Mouse (Mus musculus) olfactory bulb, adult 2 months (tissue): ENCODE data around the gene Dock6.

Experiments
- CTCF ChIP-seq: fragments of 200-500 bp; IDR thresholded peaks from 2 replicates; pipeline ENCODE4 v1.5.1; 2012; ENCODE audit warnings: low read depth, mild to moderate bottlenecking, low read length, moderate library complexity; ENCODE audit not compliant: insufficient read depth
- POLR2A ChIP-seq: fragments of 200-500 bp; IDR thresholded peaks from 2 replicates; pipeline ENCODE4 v1.6.1; 2012; ENCODE audit warnings: mild to moderate bottlenecking, low read depth, low read length, moderate library complexity; ENCODE audit not compliant: insufficient read depth

GRCm38 (mm10) chr9:21762135-21762534, 90.3 kb downstream of the Dock6 start:
- TF ChIP-seq CTCF (no peak), POLR2A (no peak)
